Mouse (Mus musculus) lung, adult 2 months (tissue): ENCODE data around the gene Ppil4.

ENCODE experiments used
- CTCF ChIP-seq: fragments of 200-500 bp; IDR thresholded peaks from 2 replicates; pipeline ENCODE4 v1.5.1; 2011; ENCODE audit warnings: mild to moderate bottlenecking, low read length, control low read depth; ENCODE audit not compliant: insufficient read depth
- POLR2A ChIP-seq: fragments of 200-500 bp; IDR thresholded peaks from 2 replicates; pipeline ENCODE4 v1.6.1; 2011; ENCODE audit warnings: low read depth, mild to moderate bottlenecking, control low read depth, low read length, borderline replicate concordance; ENCODE audit errors: extremely low read depth

- TF ChIP-seq POLR2A = no peak
- no peak for TF ChIP-seq CTCF
These were observed 54.5 kb downstream of the Ppil4 start for GRCm38 (mm10) chr10:7847166-7847605.
